Mouse (Mus musculus): ENCODE data around the gene Gnptab. TPM values are rescaled to one million over a fixed set of nuclear protein-coding genes. Genes with fewer than 3 reads are reported as not detected.

Gene Gnptab
- polyA plus RNA-seq, 1 experiment from 2014 or later, result 10.1 TPM

DNA sequence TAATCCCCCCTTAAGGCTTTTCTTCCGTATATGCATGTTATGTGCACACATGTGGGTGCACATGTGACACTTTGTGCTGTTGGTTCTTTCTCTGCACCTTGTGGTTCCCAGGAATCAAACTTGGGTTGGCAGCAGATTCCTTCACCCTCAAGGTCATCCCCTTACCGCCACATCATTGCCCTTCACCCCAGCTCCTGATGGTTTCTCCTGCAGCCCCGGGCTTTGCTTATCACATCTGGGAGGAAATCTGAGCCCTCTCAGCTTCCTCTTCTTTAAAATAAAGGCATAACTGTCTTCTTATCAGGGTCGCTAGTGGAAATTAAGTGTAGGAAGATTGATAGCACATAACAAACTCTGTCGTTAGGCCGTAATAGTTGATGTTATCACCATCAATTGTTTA lies 3.1 kb downstream of the Gnptab start:
- DNase-seq (ENCODE audit: low spot score) (no peak), ATAC-seq (replicated peaks; ENCODE audit: low FRiP score) (no peak)
- no peak overlapping the region for H3K4me3 ChIP-seq (ENCODE audit: low read depth, low read length)
- H3K4me1 ChIP-seq (replicated peaks; ENCODE audit: control insufficient read depth, insufficient read depth, low read length), result peaks cover 39% of the 10 kb centered on the region
- H3K36me3 ChIP-seq (ENCODE audit: control insufficient read depth, insufficient read depth, low read length), result no peaks in the 10 kb centered on the region
- no peaks in the 10 kb centered on the region for H3K27me3 ChIP-seq (replicated peaks; ENCODE audit: control insufficient read depth, insufficient read depth, low read length)
- H3K9ac ChIP-seq (ENCODE audit: low read depth, low read length), result no peak overlapping the region
- no peak overlapping the region for H3K27ac ChIP-seq (ENCODE audit: low read depth, low read length)
- no peaks in the 10 kb centered on the region for H3K9me3 ChIP-seq (ENCODE audit: control insufficient read depth, low read length)
- 30% methylated on average over 6 of the region's 6 CpGs for WGBS
- no peak overlapping the region for H3K4me2 ChIP-seq

- DNase-seq (ENCODE audit: low spot score), result no peak
- Histone ChIP-seq H3K4me3 (ENCODE audit: low read depth, low read length) (no peak overlapping the region), H3K36me3 (ENCODE audit: control insufficient read depth, insufficient read depth, low read length) (no peaks in the 10 kb centered on the region), H3K9ac (ENCODE audit: low read depth, low read length) (no peak overlapping the region), H3K27ac (ENCODE audit: low read depth, low read length) (no peak overlapping the region), H3K9me3 (ENCODE audit: control insufficient read depth, low read length) (no peaks in the 10 kb centered on the region), H3K4me1 (replicated peaks; ENCODE audit: control insufficient read depth, insufficient read depth, low read length) (peaks cover 39% of the 10 kb centered on the region), H3K27me3 (replicated peaks; ENCODE audit: control insufficient read depth, insufficient read depth, low read length) (no peaks in the 10 kb centered on the region), H3K4me2 (no peak overlapping the region)
- ATAC-seq (replicated peaks; ENCODE audit: low FRiP score), result no peak
- WGBS, result 52% methylated on average over 4 of the region's 4 CpGs
Measured at GRCm38 (mm10) chr10:88383479-88383878, 4.5 kb downstream of the Gnptab start.

- Histone ChIP-seq H3K36me3 (ENCODE audit: control insufficient read depth, insufficient read depth, low read length) (no peaks in the 10 kb centered on the region), H3K4me1 (replicated peaks; ENCODE audit: control insufficient read depth, insufficient read depth, low read length) (peaks cover 42% of the 10 kb centered on the region), H3K27ac (ENCODE audit: low read depth, low read length) (no peak overlapping the region), H3K9me3 (ENCODE audit: control insufficient read depth, low read length) (no peaks in the 10 kb centered on the region), H3K4me3 (ENCODE audit: low read depth, low read length) (no peak overlapping the region), H3K4me2 (no peak overlapping the region), H3K27me3 (replicated peaks; ENCODE audit: control insufficient read depth, insufficient read depth, low read length) (no peaks in the 10 kb centered on the region), H3K9ac (ENCODE audit: low read depth, low read length) (no peak overlapping the region)
- no peak for ATAC-seq (replicated peaks; ENCODE audit: low FRiP score)
- no peak for DNase-seq (ENCODE audit: low spot score)
- WGBS, result 53% methylated on average over 5 of the region's 5 CpGs
Measured at GRCm38 (mm10) chr10:88384081-88384480, 5.1 kb downstream of the Gnptab start.

DNA sequence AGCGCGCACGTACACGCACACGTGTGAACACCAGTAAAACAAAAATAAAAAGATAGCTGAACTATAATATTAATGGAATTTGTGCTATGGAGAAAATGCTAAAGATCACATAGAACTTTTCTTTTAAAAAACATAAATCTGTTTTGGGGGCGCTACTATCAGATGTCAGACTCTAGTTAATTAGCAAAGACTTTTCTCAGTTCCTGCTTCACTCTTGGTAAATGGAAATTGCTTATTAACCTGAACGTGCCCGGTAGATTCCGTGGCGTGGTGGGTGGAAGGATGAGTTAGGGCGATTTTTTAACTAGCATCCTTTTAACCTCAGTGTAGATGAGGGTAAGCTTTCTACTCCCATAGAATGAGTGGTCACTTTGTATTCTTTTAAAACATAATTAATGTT lies 6.4 kb downstream of the Gnptab start:
- Histone ChIP-seq H3K4me1 (replicated peaks; ENCODE audit: control insufficient read depth, insufficient read depth, low read length) (peaks cover 52% of the 10 kb centered on the region), H3K36me3 (ENCODE audit: control insufficient read depth, insufficient read depth, low read length) (no peaks in the 10 kb centered on the region), H3K9me3 (ENCODE audit: control insufficient read depth, low read length) (no peaks in the 10 kb centered on the region), H3K9ac (ENCODE audit: low read depth, low read length) (no peak overlapping the region), H3K27me3 (replicated peaks; ENCODE audit: control insufficient read depth, insufficient read depth, low read length) (no peaks in the 10 kb centered on the region), H3K4me3 (ENCODE audit: low read depth, low read length) (no peak overlapping the region), H3K4me2 (0 out of 2 replicates have a peak overlapping the region, but pooled peaks have one; percentile 4), H3K27ac (ENCODE audit: low read depth, low read length) (no peak overlapping the region)
- ATAC-seq (replicated peaks; ENCODE audit: low FRiP score) (no peak), DNase-seq (ENCODE audit: low spot score) (no peak)
- 88% methylated on average over 11 of the region's 11 CpGs for WGBS

GRCm38 (mm10) chr10:88385758-88386157 lies 6.8 kb downstream of the Gnptab start:
- no peaks in the 10 kb centered on the region for H3K27me3 ChIP-seq (replicated peaks; ENCODE audit: control insufficient read depth, insufficient read depth, low read length)
- no peaks in the 10 kb centered on the region for H3K36me3 ChIP-seq (ENCODE audit: control insufficient read depth, insufficient read depth, low read length)
- peak; percentile 85 for ATAC-seq (replicated peaks; ENCODE audit: low FRiP score)
- H3K4me1 ChIP-seq (replicated peaks; ENCODE audit: control insufficient read depth, insufficient read depth, low read length), result peaks cover 49% of the 10 kb centered on the region
- no peak for DNase-seq (ENCODE audit: low spot score)
- no peak overlapping the region for H3K9ac ChIP-seq (ENCODE audit: low read depth, low read length)
- no peaks in the 10 kb centered on the region for H3K9me3 ChIP-seq (ENCODE audit: control insufficient read depth, low read length)
- no peak overlapping the region for H3K4me3 ChIP-seq (ENCODE audit: low read depth, low read length)
- no peak overlapping the region for H3K27ac ChIP-seq (ENCODE audit: low read depth, low read length)
- WGBS, result 22% methylated on average over 6 of the region's 6 CpGs
- peak overlapping the region; percentile 40 for H3K4me2 ChIP-seq

GRCm38 (mm10) chr10:88386251-88386650 lies 7.3 kb downstream of the Gnptab start:
- peak; percentile 17; the same call in 1 of the 2 replicates for ATAC-seq (replicated peaks; ENCODE audit: low FRiP score)
- H3K9ac ChIP-seq (ENCODE audit: low read depth, low read length), result no peak overlapping the region
- H3K27me3 ChIP-seq (replicated peaks; ENCODE audit: control insufficient read depth, insufficient read depth, low read length), result no peaks in the 10 kb centered on the region
- no peak overlapping the region for H3K27ac ChIP-seq (ENCODE audit: low read depth, low read length)
- peak overlapping the region; percentile 40 for H3K4me2 ChIP-seq
- H3K4me3 ChIP-seq (ENCODE audit: low read depth, low read length), result no peak overlapping the region
- no peaks in the 10 kb centered on the region for H3K9me3 ChIP-seq (ENCODE audit: control insufficient read depth, low read length)
- no peak for DNase-seq (ENCODE audit: low spot score)
- peaks cover 45% of the 10 kb centered on the region for H3K4me1 ChIP-seq (replicated peaks; ENCODE audit: control insufficient read depth, insufficient read depth, low read length)
- H3K36me3 ChIP-seq (ENCODE audit: control insufficient read depth, insufficient read depth, low read length), result no peaks in the 10 kb centered on the region
- WGBS, result 59% methylated on average over 6 of the region's 6 CpGs

GRCm38 (mm10) chr10:88389576-88389975 lies 10.6 kb downstream of the Gnptab start:
- ATAC-seq (replicated peaks; ENCODE audit: low FRiP score) (0 out of 2 replicates have a peak, but pooled peaks have one; percentile 10), DNase-seq (ENCODE audit: low spot score) (no peak)
- H3K9me3 ChIP-seq (ENCODE audit: control insufficient read depth, low read length), result no peaks in the 10 kb centered on the region
- H3K9ac ChIP-seq (ENCODE audit: low read depth, low read length), result no peak overlapping the region
- no peaks in the 10 kb centered on the region for H3K27me3 ChIP-seq (replicated peaks; ENCODE audit: control insufficient read depth, insufficient read depth, low read length)
- H3K4me1 ChIP-seq (replicated peaks; ENCODE audit: control insufficient read depth, insufficient read depth, low read length), result peaks cover 29% of the 10 kb centered on the region
- H3K36me3 ChIP-seq (ENCODE audit: control insufficient read depth, insufficient read depth, low read length), result no peaks in the 10 kb centered on the region
- WGBS, result 17% methylated on average over 4 of the region's 4 CpGs
- no peak overlapping the region for H3K27ac ChIP-seq (ENCODE audit: low read depth, low read length)
- H3K4me2 ChIP-seq, result 0 out of 2 replicates have a peak overlapping the region, but pooled peaks have one; percentile 27
- H3K4me3 ChIP-seq (ENCODE audit: low read depth, low read length), result no peak overlapping the region

DNA sequence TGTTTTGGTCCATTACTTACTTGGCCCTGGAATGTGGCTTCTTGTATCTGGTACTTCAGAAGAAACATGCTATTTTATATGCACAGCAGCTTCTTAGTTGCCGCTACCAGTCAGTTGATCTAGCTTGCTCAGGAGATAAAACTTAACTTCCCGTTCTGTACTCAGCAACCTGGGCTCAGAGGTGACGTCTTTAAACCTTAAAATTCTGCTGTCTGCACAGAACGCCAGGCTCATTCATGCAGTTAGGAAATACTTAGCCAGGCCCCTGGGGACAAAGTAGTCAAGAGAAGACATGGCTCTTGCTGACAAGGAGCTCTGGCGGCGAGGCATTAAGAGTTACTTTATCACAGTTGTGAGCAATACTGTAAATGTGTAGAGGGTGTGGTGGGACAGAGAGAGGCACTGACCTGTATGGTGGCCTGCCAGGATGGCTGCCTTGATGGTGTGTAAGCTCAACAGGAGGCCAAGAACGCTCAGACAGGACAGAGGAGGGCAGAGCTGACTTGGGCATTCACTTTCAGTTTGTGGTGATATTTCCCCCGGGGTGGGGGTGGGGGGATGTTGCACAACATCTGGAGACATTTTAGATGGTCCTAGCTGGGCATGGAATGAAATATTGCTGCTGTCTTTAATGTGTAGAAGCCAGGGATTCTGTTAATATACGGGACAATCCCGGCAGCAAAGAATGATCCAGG lies 11.3 kb downstream of the Gnptab start:
- ATAC-seq (replicated peaks; ENCODE audit: low FRiP score) (no peak), DNase-seq (ENCODE audit: low spot score) (no peak)
- H3K9ac ChIP-seq (ENCODE audit: low read depth, low read length), result no peak overlapping the region
- peaks cover 29% of the 10 kb centered on the region for H3K4me1 ChIP-seq (replicated peaks; ENCODE audit: control insufficient read depth, insufficient read depth, low read length)
- peak overlapping the region; percentile 10; the same call in 1 of the 2 replicates for H3K4me2 ChIP-seq
- 45% methylated on average over 10 of the region's 10 CpGs for WGBS
- H3K27me3 ChIP-seq (replicated peaks; ENCODE audit: control insufficient read depth, insufficient read depth, low read length), result no peaks in the 10 kb centered on the region
- no peaks in the 10 kb centered on the region for H3K36me3 ChIP-seq (ENCODE audit: control insufficient read depth, insufficient read depth, low read length)
- H3K4me3 ChIP-seq (ENCODE audit: low read depth, low read length), result no peak overlapping the region
- no peak overlapping the region for H3K27ac ChIP-seq (ENCODE audit: low read depth, low read length)
- H3K9me3 ChIP-seq (ENCODE audit: control insufficient read depth, low read length), result no peaks in the 10 kb centered on the region

- H3K27ac ChIP-seq (ENCODE audit: low read depth, low read length), result no peak overlapping the region
- no peak overlapping the region for H3K4me3 ChIP-seq (ENCODE audit: low read depth, low read length)
- H3K9me3 ChIP-seq (ENCODE audit: control insufficient read depth, low read length), result no peaks in the 10 kb centered on the region
- WGBS, result 93% methylated on average over 9 of the region's 9 CpGs
- ATAC-seq (replicated peaks; ENCODE audit: low FRiP score) (no peak), DNase-seq (ENCODE audit: low spot score) (no peak)
- no peaks in the 10 kb centered on the region for H3K27me3 ChIP-seq (replicated peaks; ENCODE audit: control insufficient read depth, insufficient read depth, low read length)
- no peak overlapping the region for H3K9ac ChIP-seq (ENCODE audit: low read depth, low read length)
- no peak overlapping the region for H3K4me2 ChIP-seq
- no peaks in the 10 kb centered on the region for H3K36me3 ChIP-seq (ENCODE audit: control insufficient read depth, insufficient read depth, low read length)
- peaks cover 18% of the 10 kb centered on the region for H3K4me1 ChIP-seq (replicated peaks; ENCODE audit: control insufficient read depth, insufficient read depth, low read length)
Measured at GRCm38 (mm10) chr10:88391495-88391894, 12.6 kb downstream of the Gnptab start.
